Mouse (Mus musculus) ES-CJ7 (cell line): Measurements from ENCODE around the gene Skor1.
A peak's percentile ranks its signal among the peaks of the same experiment; 100 is the strongest.

ENCODE experiments used
- DNase-seq: peaks from one replicate; pipeline ENCODE4 v3.0.0; 2011; ENCODE audit warnings: low read depth, low spot score

The Skor1 gene

GRCm38 (mm10) chr9:63135356-63135755, 13.4 kb downstream of the Skor1 start:
- DNase-seq = no peak

GRCm38 (mm10) chr9:63133659-63134058, 15.1 kb downstream of the Skor1 start:
- DNase-seq = no peak

- peak; percentile 98 for DNase-seq
Observed at GRCm38 (mm10) chr9:63132673-63133601, 15.8 kb downstream of the Skor1 start.

DNA sequence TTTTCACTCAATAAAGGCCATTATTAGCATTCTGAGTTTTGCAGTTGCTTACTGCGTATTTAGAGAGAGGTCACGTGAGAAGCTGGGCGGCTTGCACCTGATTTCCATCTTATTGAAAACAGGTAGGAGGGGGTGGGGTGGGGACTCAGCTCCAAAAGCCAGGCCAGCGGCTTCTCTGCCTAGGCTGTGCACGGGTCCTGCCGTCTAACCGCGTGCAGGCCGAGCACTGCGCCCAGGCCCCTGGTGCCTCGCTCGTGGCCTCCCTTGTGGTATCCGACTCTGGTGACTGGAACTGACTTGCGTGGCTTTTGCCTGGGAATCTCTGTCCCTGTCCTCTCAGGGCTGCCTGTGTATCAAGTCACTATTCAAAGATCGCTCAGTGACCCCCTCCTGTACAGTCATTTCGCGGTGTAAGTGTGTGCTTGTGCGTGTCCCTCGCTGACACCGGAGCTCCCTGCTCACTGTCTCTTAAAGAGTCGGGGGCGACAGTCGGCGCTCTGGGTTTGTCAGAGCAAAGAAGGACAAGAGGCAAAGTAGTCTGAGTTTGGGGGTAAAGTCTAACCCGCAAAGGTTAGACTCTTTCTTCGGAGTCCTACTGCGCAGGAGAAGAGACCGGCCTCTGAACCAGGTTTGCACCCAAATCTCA, 16.7 kb downstream of the Skor1 start:
- peak; percentile 73 for DNase-seq

- no peak for DNase-seq
Observed at GRCm38 (mm10) chr9:63129641-63130041, 19.1 kb downstream of the Skor1 start.

GRCm38 (mm10) chr9:63124512-63124911, 24.2 kb downstream of the Skor1 start:
- DNase-seq = no peak

DNA sequence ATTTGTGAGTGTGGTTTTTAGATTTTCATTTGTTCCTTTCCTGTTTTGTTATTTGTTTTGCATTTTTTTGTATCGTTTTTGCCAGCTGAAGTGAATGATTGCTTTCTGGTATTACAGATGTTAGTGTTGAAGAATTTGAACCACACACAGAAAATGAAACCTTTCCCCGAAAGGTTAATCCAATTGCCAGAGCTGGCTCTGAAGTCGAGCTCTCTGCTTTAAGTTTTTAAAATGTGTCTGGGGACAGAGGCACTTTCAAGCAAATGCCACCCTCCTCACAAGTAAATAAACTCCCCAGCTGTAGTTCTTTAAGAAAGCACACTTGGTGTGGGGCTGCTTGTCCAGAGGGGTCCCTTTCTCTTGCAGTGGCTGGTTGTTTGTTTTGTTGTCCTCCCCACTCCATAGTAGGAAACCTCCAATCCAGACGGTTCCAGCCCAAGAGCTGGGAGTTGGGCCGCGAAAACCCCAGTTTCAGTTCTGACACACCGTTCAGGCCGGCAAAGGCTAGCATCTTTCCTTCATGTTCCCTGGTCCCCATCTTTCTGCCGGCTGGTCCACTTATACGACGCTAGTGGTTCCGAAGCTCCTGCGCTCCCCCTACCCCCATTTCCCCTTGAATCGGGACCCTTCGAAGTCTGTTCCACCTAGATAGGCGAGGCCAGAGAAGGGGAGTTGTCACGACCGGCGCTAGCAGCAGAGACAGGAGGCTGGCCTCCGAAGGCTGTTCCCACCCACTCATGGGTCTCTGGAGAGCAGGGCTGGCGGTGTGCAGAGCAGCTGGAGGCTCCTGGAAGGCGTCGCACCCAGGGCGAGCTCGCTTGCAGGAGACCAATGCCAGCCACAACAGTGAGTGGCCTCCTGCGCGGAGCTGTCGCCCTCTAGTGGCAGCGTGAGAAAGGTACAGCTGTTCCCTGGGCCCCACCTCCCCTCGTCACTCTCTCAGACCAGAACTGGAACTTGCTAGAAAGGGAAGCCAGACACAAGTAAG, 25.0 kb downstream of the Skor1 start:
- peak; percentile 91 for DNase-seq

DNA sequence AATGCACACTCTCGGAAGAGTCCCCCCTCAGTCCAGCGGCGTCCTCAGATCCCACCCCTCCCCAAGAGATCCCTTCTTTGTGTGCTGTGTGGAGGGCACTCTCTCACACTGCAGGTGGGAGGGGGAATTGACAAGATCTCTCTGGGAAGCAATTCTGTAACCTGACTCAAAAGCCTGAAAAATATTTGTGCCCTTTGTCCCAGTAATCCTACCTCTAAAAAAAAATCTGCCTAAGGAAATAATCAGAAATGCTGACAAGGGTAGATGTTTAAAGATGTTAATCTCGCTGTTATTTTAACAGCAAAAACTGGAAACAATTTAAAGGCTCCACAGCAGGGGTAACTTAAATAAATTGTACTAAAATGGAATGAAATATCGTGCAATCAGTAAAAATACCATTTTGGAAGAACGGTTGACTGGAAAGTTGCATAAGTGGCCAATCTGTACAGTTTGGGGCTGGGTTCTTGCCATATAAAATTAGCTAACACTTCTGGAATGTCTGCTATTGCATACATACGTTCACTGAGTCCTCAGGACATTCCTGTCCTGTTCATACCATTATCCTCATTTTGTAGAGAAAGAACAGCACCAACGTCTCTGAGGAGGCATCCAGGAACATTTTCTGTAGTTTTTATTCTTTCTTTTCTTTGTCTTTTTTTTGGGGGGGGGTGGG, 26.5 kb downstream of the Skor1 start:
- no peak for DNase-seq

DNA sequence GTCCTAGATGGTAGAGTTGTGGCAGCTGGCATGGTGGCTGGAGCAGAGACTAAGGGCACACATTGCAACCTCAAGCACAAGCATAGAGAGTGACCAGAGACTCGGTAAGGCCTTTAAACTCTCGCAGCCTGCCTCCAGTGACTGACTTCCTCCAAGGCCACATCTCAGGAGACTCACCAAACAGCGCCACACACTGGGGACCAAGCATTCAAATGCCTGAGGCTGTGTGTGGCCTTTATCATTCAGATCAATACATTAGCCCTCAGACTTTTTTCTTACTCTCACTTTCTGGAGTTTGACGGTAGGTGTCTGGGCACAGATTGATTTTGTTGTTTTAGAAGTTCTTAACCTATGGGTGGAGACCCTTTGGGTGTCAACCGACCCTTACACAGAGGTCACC, 30.4 kb downstream of the Skor1 start:
- DNase-seq = peak; percentile 88

GRCm38 (mm10) chr9:63112514-63112913, 36.2 kb downstream of the Skor1 start:
- DNase-seq = no peak

DNA sequence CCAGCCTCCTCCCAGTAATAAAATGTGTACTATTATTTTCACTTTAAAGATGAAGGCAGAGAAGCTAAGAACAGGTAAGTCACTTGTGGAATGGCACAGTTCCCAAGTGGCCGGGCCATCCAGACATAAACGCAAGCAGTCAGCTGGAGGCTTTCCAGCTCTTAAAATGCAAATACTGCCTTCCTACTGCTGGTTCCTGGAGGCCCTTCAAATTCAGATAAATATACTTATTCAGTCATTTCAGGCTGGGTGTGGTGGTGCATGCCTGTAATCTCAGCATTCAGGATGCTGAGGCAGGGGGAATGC, 39.0 kb downstream of the Skor1 start:
- no peak for DNase-seq

DNA sequence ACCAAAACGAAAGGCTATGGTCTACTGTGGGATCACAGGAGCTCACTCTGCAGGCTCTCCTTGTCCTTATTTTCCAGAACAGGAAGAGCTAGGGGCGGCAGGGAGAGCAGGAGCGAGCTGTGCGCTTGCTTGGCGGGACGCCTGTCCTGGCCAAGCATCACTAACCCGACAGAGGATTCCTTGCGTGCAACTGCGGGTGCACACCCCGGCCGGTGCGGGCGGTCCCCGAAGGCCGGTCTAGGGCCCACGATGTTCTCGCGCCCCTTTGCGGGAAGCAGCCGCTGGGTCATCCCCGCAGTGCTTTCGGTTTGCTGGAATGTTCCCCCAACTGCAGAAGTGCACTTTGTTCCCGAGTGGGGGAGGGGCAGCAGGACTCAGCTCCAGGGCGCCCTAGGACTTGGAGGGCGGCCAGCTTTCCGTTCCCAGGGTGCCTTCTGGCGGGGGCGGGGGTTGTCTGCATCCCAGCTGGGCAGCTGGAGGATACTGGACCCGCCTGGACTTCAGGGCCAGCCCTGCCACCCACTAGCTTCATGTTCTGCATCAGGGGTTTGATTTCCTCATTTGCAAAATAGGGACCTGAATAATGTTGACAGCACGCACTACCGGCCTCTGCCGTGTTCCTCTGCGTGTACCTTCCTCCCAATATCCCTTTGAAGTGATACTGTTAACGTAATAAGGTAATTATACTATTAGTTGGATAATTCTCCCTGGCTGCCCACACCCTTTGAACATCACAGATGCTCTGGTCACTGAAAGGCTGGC, 39.6 kb downstream of the Skor1 start:
- DNase-seq = peak; percentile 40

- no peak for DNase-seq
Observed at GRCm38 (mm10) chr9:63108580-63108979, 40.2 kb downstream of the Skor1 start.

GRCm38 (mm10) chr9:63100660-63101059, 48.1 kb downstream of the Skor1 start:
- no peak for DNase-seq

DNA sequence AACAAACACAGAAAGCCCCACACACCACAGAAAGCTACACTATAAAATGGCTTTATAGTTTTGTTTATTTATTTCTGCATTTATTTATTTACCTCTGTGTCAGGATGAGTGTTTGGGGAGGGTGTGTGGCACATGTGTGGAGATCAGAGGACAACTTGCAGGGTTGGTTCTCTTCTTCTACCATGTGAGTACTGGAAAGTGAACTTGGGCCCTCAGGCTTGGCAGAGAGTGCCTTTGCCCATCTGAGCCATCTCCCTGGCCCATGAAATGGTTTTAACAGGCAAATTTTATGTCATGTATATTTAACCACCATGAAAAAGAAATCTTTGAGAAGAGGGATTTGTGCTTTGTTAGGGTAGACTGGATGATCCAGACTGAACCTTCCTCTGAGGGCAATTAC, 48.9 kb downstream of the Skor1 start:
- no peak for DNase-seq

- peak; percentile 39 for DNase-seq
Observed at GRCm38 (mm10) chr9:63099344-63099743, 49.4 kb downstream of the Skor1 start.

DNA sequence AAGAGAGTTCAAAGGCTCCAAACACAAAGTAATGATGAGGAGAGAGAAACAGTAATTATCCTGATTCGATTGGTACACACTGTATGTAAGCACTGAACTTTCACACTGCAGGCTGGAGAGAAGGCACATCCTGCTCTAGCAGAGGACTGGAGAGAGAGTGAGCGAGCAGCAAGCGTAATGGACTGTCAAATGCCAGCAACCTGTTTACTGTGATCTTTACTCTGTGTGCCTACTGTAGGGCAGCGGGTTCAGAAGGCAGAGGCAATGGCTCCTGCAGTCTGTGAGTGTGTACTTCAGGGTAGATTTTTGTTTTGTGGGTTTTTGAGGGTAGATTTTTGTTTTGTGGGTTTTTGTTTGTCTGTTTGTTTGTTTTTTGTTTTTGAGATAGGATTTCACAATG, 49.9 kb downstream of the Skor1 start:
- no peak for DNase-seq

- DNase-seq = no peak
Observed at GRCm38 (mm10) chr9:63097204-63097603, 51.6 kb downstream of the Skor1 start.

- DNase-seq = no peak
Observed at GRCm38 (mm10) chr9:63094030-63094429, 54.7 kb downstream of the Skor1 start.

DNA sequence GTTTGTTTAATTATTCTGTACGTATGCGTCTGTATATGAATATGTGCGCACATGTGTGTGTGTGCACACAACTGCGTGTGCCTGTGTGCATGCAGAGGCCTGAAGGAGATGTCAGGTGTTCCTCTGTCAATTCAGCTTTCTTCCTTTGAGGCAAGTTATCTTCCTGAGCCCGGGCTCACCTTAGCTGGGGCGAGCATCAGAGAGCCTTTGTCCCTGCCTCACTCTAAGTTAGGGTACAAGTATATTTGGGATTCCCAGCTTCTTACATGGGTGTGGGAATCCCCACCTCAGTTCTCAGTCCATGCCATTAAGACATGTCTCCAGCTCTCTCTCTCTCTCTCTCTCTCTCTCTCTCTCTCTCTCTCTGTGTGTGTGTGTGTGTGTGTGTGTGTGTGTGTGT, 56.2 kb downstream of the Skor1 start:
- DNase-seq = no peak
